Mouse (Mus musculus) heart, adult 9 months (tissue): ENCODE results near the gene Arrdc5.

ENCODE experiments used
- DNase-seq, 2 experiments: peaks; one replicate each; pipeline ENCODE4 v3.0.0; 2022; ENCODE audit warnings: low spot score in 2 of 2

Gene Arrdc5

DNA sequence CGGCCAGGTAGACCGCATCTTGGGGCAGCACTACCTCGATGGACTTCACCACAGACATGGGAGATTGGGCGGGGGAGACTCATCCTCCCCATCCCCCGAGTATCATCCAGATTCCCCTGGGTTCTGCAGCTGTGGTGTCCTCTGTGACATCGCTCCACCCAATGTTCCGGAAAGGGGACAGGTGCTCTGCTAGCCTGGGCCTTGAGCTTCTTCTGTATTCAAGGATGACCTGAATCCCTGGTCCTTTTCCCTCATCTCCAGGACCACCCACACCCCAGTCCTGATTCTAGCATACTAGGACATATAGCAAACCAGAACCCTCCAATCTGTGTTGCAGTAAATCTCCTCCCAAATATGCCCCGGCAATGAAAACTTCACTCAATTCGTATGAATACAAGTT, at the start of gene Arrdc5:
TSS of gene Arrdc5 (minus strand) at position 101 of the 400 bp plus-strand sequence.
- no peak for DNase-seq

DNA sequence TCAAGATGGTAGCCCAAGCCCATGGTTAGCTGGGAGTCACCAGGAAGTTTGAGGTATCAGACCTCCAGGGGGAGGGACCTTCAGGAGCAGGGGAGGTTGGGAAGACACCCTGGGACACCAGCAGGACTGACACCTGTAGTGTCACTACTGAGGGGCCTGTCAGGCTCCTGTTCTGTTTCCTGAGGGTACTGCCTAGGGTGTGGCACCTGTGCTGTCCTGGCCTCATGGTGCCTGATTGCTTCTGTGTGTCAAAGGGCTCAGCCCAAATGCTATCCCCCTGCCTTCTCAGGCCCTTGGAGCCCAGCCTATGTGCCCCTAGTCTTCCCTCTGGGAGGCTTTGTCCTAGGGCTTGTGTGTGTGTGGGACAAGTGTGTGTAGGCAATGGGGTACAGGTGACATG, 48.5 kb upstream of the Arrdc5 start:
- DNase-seq = no peak

DNA sequence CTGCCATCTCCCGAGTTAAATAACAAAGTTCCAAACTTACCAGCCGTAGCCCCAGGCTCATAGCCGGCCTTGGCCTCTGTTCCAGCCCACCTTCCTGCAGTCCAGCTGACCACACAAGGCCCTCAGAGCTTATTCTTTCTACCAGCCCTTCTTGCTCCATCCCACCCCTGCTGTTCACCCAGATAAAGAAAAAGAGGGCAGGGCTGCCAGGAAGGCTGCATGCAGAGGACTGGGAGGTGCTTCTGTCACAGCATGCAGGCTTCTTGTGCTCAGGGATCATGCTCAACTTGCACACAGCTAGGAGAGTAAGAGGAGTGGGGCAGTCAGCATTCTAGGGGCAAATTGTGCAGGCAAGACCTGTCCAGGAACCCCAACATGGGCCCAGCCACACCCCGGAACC, 48.0 kb upstream of the Arrdc5 start:
- no peak for DNase-seq

DNA sequence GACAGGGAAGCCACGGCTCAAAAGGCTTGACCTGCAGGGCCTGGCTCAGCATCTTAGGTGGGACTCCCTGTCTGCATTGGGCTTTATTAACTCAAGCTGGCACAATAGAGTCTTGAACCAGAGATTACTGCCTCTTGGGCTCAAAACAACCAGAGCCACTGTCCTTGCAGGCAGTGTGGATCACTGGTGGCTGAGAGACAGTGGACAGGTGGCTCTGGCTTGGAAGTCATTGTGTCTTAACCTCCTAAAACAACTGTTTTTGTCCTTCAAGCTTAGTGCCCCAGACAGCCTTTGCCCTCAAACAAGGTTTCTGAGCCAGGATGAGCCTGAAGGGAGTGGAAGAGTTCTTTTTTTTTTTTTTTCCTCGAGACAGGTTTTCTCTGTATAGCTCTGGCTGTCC, 45.3 kb upstream of the Arrdc5 start:
- no peak for DNase-seq

DNA sequence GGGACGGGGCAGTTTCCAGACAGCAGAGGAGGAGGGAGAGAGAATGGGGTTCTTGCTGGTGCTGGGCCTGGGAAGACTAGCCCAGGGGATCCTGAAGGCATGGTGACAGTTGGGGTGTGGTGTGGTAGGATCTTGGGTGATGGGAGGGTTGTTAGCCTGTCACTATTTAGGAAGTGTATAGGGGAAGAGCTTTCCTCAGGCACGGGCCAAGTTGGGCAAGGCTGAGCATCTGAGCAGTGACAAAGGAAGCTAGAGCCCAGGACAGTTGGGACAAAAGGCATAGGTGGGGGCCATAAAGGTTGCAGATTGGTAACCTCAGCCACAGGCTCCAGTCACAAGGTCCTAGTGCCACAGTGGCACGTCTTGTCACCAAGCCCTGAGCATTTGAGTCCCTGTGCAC, 43.4 kb upstream of the Arrdc5 start:
- no peak for DNase-seq

DNA sequence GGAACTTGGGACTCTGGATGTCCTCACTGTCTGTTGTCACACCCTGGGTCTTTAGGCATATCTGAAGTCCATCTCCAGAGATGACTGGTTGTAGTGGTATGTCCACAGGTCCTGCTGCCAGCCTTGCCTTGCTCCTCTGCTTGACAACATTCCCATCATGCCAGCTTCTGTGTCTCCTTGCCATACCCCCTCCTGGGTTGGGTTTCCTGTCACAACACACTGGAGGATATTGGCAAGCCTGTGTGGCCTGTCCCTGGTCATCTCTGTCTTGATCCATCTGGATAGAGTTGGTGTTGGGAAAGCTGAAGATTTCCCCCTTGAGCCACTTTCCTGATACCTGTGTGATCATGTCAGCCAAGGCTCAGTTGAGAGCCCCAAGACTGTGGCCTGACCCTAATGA, 40.6 kb upstream of the Arrdc5 start:
- DNase-seq = no peak

DNA sequence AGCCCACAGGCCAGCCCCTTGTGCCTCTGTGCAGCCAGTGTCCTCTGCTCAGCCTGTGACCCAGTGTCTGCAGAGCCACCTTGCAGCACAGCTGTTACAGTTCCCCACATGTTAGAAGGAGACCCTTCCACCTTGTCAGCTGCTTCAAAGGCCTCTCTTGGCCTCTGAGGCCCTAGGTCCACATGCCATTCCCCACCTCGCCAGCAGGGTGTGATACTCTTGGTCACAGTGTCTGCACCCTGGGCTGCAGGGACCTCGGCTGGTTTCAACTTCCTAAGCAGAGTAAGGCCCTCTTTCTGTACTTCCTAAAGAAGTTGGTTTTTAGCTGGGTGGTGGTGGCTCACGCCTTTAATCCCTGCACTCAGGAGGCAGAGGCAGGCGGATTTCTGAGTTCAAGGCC, 38.8 kb upstream of the Arrdc5 start:
- no peak for DNase-seq

DNA sequence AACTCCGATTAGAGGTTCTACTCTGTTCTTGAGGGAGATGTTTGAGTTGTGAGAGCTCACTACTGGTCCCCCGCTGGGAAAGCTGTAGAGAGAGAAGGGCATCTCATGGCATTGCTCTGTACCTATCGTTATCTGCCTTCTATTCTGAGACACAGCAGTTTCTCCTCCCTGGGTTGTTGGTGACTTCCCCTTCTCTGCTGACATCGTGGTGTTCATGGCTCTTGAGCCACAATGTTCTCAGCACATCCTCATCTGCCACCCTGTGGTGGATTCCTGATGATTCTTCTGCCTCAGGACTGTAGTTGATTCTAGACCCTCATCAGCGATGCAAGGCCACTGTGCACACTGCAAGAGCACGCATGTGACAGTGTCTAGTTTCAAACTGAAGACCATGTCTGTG, 37.7 kb upstream of the Arrdc5 start:
- no peak for DNase-seq

DNA sequence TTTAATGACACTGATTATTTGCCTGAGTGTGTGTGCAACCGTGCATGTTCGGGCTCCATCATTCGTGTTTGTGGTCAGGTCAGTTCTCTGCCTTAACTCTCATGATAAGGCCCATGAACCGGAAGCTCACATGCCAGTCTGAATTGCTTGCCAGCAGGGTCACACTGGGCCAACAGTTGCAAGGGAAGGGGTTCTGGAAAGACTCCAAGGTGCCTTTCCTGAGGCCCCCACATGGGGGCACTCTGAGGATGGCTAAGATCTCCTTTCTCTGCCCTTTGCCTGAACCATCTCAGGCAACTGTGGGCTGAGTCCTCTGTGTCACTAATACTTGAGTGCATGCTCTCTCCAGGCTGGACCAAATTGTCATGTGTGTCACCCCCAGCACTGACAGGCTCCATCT, 37.1 kb upstream of the Arrdc5 start:
- DNase-seq = peak; percentile 41 to 67

DNA sequence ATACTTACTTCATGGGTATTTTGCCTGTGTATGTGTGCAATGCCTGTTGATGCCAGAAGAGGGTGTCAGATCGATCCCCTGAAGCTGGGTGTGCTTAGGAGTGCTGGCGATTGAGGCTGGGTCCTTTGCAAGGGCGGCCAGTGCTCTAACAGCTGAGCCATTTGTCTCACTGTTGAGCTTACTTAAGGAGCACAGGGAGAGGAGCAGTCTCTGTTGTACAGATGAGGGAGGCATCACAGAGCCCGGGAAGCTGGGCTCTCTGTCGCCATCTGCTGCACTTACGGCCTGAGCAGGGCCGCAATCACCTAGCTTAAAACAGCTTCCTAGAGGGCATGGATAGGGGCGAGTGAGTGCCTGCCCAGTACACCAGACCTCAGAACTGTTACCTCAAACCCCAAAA, 32.9 kb upstream of the Arrdc5 start:
- no peak for DNase-seq

DNA sequence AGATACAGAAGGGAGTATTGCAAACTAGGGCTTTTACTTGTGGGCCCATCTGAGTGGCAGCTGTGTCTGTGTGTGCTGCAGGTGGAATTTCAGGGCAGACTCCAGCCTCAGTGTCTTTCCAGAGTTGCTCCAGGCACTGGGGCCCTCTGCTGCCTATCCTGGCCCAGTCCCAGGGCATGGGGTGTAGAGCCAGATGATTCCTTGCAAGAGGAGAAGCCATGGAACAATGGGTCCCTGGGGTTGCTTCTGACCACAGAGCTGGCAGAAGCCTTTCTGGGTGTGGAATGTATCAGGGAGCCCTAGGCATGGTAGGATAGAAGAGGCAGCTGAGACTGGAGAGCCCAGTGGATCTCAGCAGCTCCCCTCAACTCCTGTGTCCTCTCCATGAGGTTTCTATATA, 31.2 kb upstream of the Arrdc5 start:
- DNase-seq = peak in 1 of 2 experiments; percentile 44

DNA sequence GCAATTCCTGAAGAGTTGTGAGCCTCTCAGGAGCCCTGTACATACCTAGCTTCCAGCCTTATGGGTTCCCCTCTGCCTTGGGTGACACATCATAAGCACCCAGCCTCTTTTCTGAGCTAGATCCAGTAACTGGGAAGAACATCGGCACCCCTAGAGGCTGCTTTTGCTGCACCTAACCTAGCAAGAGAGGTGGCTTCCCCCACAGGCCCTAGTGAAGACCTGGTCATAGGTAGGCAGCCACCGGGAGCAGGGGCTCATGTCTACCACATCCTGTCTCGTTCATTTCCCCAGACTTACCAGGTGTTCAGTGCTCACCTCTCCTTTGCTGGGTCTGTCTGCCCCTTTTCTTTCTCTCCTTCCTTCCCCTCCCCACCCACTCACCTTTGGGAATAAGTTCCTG, 30.3 kb upstream of the Arrdc5 start:
- DNase-seq = no peak

DNA sequence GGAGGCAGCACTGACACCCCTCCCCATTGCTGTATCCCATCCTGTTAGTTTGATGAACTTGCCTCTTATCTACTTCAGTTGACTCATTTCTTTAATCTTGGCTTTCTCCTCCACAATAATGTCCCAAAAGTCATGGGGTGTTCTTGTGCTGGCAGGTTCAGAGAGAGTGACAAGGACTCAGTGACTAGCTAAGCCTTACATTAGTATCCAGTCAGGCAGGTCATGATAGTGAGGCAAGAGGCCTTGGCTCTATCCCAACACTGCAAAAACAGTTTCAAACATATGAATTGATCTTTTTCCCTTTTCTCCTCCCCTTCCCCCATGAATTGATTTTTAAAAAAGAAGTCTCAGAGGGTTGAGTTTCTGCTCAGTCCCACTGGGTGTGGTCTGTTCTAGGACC, 29.2 kb upstream of the Arrdc5 start:
- DNase-seq = no peak

DNA sequence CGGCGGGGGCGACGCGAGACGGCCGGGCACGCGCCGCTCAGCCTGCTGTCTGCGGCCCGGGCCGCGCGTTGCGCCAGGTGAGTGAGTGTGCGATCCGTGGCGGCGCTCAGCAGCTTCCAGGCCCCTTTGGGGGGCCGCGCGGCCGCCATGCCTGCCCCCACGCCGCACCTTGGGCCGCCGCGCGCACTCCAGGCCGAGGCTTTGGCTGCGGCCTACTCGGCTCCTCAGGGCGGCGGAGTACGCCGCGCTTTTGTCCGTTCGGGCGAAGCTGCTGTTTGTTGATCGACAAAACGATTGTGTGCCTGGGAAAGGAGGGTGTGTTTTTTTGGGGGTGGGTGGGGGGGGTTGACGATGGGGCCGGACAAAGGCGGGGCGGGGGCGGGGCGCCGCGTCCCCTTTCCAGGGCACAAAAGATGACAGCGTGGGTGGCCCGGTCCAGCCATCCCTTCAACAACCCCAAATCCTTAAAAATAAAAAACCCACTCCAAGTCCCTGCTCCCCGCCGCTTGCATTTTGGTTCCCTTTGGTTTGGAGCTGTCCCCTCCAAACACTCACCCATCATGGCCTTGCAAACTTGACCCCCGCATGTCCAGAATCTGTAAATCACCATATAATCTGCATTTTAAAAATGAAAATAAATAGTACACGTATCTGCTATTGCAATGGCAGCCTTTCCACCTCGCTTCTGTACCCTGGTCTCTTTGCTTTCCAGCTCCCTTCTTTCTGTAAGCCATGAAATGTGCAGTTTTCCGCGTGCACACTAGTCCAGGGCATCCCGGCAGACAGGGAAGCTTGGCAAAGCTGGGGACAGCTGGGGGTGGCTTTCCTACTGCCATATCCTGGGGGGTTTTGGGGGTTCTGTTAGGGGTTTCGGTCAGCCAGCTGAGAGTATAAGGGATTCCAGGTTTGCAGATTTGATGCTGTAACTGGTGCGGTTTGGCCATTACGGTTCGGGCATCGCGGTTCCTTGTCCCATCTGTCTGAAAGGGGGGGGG, 26.4 kb upstream of the Arrdc5 start:
- DNase-seq = no peak

DNA sequence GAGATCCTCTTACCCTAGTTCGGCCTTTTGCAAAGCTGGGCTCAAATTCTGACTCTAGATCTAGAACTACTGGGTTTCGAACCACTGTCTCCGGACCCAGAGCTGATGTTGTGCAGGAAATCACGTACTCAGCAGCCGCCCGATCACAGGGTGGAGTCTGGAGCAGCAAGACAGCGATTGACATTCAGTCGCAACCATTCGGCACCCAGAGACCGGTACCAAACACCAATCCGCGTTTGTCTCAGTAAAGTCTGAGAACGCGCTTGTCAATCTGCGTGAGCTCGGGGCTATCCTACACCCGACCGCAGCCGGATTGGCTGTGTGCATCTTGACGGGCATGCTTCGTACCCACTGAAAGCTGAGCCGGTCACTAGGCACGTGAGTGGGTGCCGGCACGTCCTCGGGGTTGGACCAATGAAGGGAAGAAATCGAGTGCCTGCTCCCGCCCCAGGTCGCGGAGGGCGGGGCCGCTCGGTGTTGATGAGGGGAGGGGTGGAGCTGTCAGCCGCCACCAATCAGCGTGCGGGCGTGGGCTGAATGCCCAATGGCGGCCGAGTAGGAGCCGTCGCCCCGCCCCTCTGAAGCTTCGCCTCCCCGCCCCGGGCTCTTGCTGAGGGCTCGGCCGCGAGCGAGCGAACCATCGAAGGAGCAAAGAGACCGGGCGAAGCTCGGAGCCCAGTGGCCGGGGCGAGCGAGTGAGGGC, 25.5 kb upstream of the Arrdc5 start, which contains the start of gene Kdm4b:
TSS of gene Kdm4b (plus strand) at position 613 of the 703 bp plus-strand sequence.
- peak; percentile 99 to 100 for DNase-seq

DNA sequence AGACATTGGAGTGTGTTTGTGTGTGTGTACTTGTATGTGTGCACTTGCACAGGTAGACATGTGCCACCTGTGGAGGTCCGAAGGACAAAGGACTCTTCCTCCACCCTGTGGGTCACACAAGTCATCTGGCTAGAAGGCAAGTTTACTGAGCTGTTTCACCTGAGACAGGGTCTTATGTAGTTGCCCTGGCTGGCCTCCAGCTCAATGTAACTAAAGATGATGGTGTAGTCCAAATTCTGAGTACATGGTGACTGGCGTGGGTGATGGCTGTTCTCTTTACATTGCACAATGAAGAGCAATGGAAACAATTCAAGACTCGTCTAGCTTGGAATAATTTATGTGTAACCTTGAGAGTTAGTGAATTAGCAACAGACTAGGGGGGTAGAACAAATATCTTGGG, 24.3 kb upstream of the Arrdc5 start:
- DNase-seq = no peak

DNA sequence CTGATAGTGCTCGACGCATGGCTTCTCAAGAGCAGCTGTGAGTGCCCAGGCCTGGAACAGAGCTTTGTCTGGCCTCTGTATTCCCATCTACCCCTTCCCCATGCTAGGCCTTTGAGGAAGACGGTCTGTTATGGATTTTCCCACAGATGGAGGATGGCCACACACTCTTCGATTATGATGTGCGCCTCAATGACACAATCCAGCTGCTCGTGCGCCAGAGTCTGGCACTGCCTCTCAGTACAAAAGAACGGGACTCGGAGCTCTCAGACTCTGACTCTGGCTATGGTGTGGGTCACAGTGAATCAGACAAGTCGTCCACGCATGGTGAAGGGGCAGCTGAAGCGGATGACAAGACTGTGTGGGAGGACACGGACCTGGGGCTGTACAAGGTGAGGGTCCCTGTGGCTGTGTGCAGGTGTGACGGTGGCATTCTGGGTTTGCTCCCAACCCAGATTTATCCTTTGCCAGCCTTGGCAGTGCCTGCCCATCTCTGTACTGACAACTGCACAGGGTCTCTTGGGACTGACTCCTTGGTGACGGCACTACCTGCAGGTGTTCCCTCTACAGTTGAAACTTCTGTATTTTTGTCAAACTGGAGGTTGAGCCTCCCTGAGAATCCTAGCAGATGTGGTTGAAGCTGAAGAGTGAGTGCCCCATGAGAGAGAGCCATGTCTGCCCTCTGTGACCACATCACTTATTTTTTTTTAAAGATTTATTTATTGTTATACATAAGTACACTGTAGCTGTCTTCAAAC, 9.3 kb upstream of the Arrdc5 start:
- no peak for DNase-seq

DNA sequence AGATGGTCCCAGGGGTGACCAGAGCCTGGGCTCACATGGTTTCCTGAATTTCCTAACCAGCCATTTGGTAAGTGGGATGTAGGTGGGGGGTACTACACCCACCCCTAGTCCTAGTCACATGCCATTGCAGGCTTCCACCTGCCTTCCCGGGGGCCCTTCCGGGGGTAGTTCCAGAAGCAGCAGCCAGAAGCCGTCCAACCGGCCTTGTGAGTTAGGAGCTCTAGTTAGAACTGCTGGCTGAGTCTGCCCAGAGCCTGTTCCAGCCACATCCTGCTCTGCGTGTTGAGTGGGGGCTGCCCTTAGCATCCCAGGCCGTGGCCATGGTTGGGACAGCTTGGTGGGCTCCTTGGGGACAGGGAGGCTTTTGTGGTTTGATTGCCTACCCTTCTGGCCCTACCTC, 8.0 kb upstream of the Arrdc5 start:
- no peak for DNase-seq

DNA sequence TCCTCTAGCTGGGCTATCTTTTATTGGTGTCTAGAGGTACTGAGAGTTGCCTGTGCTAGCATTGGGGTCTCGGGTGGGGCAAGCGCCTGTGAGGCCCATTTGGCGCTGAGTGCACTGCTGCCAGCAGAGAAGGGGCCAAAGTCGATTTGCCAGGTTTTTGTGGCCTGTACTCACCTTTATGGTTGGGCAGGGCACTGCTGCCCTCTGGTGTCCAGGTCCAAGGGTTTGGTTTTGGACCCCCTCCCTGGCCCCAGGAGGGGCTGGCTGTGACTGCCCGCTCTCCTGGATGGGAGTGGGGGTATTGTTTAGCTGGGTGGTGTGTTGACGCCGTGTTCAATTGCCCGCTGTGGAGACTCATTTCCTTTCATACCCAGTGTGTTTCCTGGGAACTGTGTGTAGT, 5.7 kb upstream of the Arrdc5 start:
- DNase-seq = no peak

DNA sequence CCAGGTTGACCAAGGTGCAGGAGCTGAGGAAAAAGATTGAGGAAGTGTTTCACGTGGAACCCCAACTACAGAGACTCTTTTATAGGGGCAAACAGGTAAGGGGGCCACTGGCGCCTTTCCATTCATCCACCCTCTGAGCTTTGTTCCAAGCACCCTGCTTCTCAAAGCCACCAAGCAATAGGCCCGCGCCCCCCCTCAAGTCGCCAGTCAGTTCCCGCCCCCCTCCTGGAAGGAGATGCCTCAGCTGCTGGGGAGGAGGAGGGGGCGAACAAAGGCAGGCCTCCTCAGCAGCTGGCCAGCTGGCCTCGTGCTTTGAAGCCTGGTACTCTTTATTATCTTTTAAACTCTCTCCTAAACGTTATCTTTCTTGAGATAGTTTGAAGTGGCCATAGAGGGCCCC, 5.1 kb upstream of the Arrdc5 start:
- no peak for DNase-seq

DNA sequence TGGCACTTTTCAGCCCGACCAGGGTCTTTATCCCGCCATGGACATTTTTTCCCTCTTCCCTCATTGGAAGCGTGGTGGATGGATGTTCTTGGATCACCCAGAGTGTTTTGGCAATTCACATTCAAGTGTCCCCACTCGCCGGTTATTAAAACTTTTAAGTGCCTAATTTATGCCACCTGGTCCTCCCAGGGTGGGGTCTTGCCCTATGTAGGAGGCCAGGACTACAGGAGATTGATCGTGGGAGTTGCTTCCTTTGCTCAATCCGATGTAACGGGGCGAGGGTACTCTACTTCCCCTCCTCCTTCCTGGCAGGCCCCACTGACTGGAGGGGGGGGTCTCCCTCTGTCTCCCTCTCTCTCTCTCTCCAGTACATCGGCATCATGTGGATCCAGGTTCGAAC, 4.6 kb upstream of the Arrdc5 start:
- DNase-seq = no peak
